9 mouse cellular contexts compared by ENCODE assay signal in genomic region chr1:34749161-34750040, GRCm38 (mm10).
DNase-seq lines count a peak whose midpoint lies in the region; ATAC-seq and TF ChIP-seq lines count a peak whose summit lies in the region.
"Had no signal": no experiment of that assay in that cellular context is flagged by ENCODE, and none has a peak within 500 bp of the region (broad histone marks: within the 10 kb centered on the region; RNA-seq: fewer than 3 reads in every experiment).

No protein-coding gene starts in this region.

- TF ChIP-seq CTCF in layer of hippocampus, adult 2 months (conservative IDR thresholded peaks at IDR 0.05), result no peak
- no peak for TF ChIP-seq CTCF in midbrain, postnatal 0 days (IDR thresholded peaks at IDR 0.05)

- peaks cover 32% of the 10 kb centered on the region for H3K27me3 ChIP-seq in hindbrain, embryonic 12.5 days
- H3K27me3 ChIP-seq in midbrain, postnatal 0 days (ENCODE audit: insufficient read depth, low read length), result no peaks in the 10 kb centered on the region

- no peak for DNase-seq in layer of hippocampus, adult 2 months (ENCODE audit: low spot score in 2 of 2)
- DNase-seq in layer of hippocampus, postnatal 10 days (ENCODE audit: low spot score in 2 of 2), result no peak
- DNase-seq in cerebellum, postnatal 36 days, result peak; percentile 27 to 44
- no peak for DNase-seq in midbrain, postnatal 0 days (ENCODE audit: low spot score)
- DNase-seq in natural killer cell, adult 2 months (ENCODE audit: low spot score in 2 of 2), result no peak
- DNase-seq in ovary, adult 18-20 months (ENCODE audit: low spot score), result no peak
- DNase-seq in urinary bladder, adult 18-20 months (ENCODE audit: low spot score in 2 of 2), result no peak

- WGBS in hindbrain, embryonic 12.5 days, result 9% methylated on average over 14 of the region's 14 CpGs
- WGBS in midbrain, postnatal 0 days, result 12% methylated on average over 14 of the region's 14 CpGs

- no peaks in the 10 kb centered on the region for H3K9me3 ChIP-seq in hindbrain, embryonic 12.5 days (replicated peaks)
- no peaks in the 10 kb centered on the region for H3K9me3 ChIP-seq in midbrain, postnatal 0 days (ENCODE audit: low read length)

- no peak overlapping the region for H3K9ac ChIP-seq in hindbrain, embryonic 12.5 days
- H3K9ac ChIP-seq in midbrain, postnatal 0 days (replicated peaks; ENCODE audit: low read length, poor library complexity, severe bottlenecking), result peak overlapping the region; percentile 89; the same call in 1 of the 2 replicates
- H3K9ac ChIP-seq: liver, embryonic 14.5 days had no signal

- peak overlapping the region; percentile 98 for H3K4me2 ChIP-seq in hindbrain, embryonic 12.5 days (replicated peaks)
- H3K4me2 ChIP-seq in midbrain, postnatal 0 days (ENCODE audit: low read depth, low read length, poor library complexity, severe bottlenecking), result peak overlapping the region; percentile 93

- no peak overlapping the region; the same call in 1 of the 2 replicates for H3K4me3 ChIP-seq in layer of hippocampus, adult 2 months
- peak overlapping the region; percentile 81; the same call in 1 of the 2 replicates for H3K4me3 ChIP-seq in hindbrain, embryonic 12.5 days
- H3K4me3 ChIP-seq in midbrain, postnatal 0 days (ENCODE audit: low read depth, low read length), result peak overlapping the region; percentile 76

- H3K27ac ChIP-seq in layer of hippocampus, adult 2 months, result peak overlapping the region; percentile 93
- no peak overlapping the region for H3K27ac ChIP-seq in hindbrain, embryonic 12.5 days
- H3K27ac ChIP-seq in midbrain, postnatal 0 days (ENCODE audit: low read depth, low read length), result peak overlapping the region; percentile 65
- H3K27ac ChIP-seq: liver, embryonic 14.5 days had no signal

- peaks cover 22% of the 10 kb centered on the region for H3K4me1 ChIP-seq in hindbrain, embryonic 12.5 days
- peaks cover 7% of the 10 kb centered on the region; the same call in 1 of the 2 replicates for H3K4me1 ChIP-seq in midbrain, postnatal 0 days (ENCODE audit: insufficient read depth, low read length)

- H3K36me3 ChIP-seq in hindbrain, embryonic 12.5 days, result no peaks in the 10 kb centered on the region
- H3K36me3 ChIP-seq in midbrain, postnatal 0 days (ENCODE audit: insufficient read depth, low read length), result no peaks in the 10 kb centered on the region

- ATAC-seq in hindbrain, embryonic 12.5 days (ENCODE audit: low FRiP score), result peak; percentile 49
- no peak for ATAC-seq in midbrain, postnatal 0 days (ENCODE audit: low FRiP score)

Comparison
In these comparisons a context has a peak if more than half of its experiments do, and no peak if none do; other contexts are left out.
1. DNase-seq: peak in cerebellum, postnatal 36 days (2 of 2); none in layer of hippocampus, adult 2 months (0 of 2), layer of hippocampus, postnatal 10 days (0 of 2), midbrain, postnatal 0 days (single experiment), natural killer cell, adult 2 months (0 of 2), ovary, adult 18-20 months (single experiment) and urinary bladder, adult 18-20 months (0 of 2).